Mouse (Mus musculus) heart, postnatal 0 days (tissue): ENCODE measurements around the gene Ephx3. TPM values are rescaled to one million over a fixed set of nuclear protein-coding genes. Genes with fewer than 3 reads are reported as not detected.
A peak's percentile ranks its signal among the peaks of the same experiment; 100 is the strongest.

Experiments
- ATAC-seq: fragments of 200-750 bp; cut with Nextera tagmentation; 2 replicates; pipeline ENCODE4 v1.8.0; 2017; ENCODE audit warnings: low read depth, moderate number of reproducible peaks, moderate library complexity; ENCODE audit not compliant: insufficient read depth
- DNase-seq: peaks from one replicate; pipeline ENCODE4 v3.0.0-alpha.2; 2016; ENCODE audit warnings: low spot score
- H3K27ac ChIP-seq: fragments of 300-500 bp; sonication (generic); 2 replicates; pipeline ENCODE4 v1.5.1; 2014; ENCODE audit warnings: low read depth, mild to moderate bottlenecking
- H3K27me3 ChIP-seq: fragments of 300-500 bp; sonication (generic); 2 replicates; pipeline ENCODE4 v1.6.1; 2014; ENCODE audit warnings: low read length, mixed read lengths; ENCODE audit not compliant: control insufficient read depth, insufficient read depth
- H3K36me3 ChIP-seq: fragments of 300-500 bp; sonication (generic); replicated peaks from 2 replicates; pipeline ENCODE4 v1.6.1; 2014; ENCODE audit warnings: low read length, mixed read lengths; ENCODE audit not compliant: control insufficient read depth, insufficient read depth
- H3K4me1 ChIP-seq: fragments of 300-500 bp; sonication (generic); 2 replicates; pipeline ENCODE4 v1.6.1; 2014; ENCODE audit warnings: antibody characterized with exemption; ENCODE audit not compliant: control insufficient read depth, insufficient read depth
- H3K4me2 ChIP-seq: fragments of 300-500 bp; sonication (generic); 2 replicates; pipeline ENCODE4 v1.6.1; 2014; ENCODE audit warnings: low read depth, mild to moderate bottlenecking, low read length, moderate library complexity
- H3K4me3 ChIP-seq: fragments of 300-500 bp; sonication (generic); 2 replicates; pipeline ENCODE4 v1.5.1; 2014; ENCODE audit warnings: low read depth, low read length
- H3K9ac ChIP-seq: fragments of 300-500 bp; sonication (generic); replicated peaks from 2 replicates; pipeline ENCODE4 v1.6.1; 2014; ENCODE audit warnings: low read depth, low read length, mixed read lengths
- H3K9me3 ChIP-seq: fragments of 300-500 bp; sonication (generic); replicated peaks from 2 replicates; pipeline ENCODE4 v1.6.1; 2016; ENCODE audit warnings: low read length; ENCODE audit not compliant: control insufficient read depth
- CTCF ChIP-seq: IDR thresholded peaks from 2 replicates; pipeline ENCODE4 v1.5.1; 2016; ENCODE audit warnings: antibody characterized with exemption, control low read depth, low read depth
- EP300 ChIP-seq: IDR thresholded peaks from 2 replicates; pipeline ENCODE4 v1.6.1; 2016; ENCODE audit warnings: antibody characterized with exemption, low read depth
- WGBS: fragments of 180-500 bp; shearing (Covaris S2); extraction: QIAGEN DNeasy Blood & Tissue Kit; methylation state at CpG from one replicate; pipeline ENCODE4 v1.1.7; 2014; 5-methylcytosine and 5-hydroxymethylcytosine counted together
- polyA plus RNA-seq: library from polyadenylated mRNA; unstranded; fragments of >200 nt; fragmentation: Nextera tagmentation; extraction: Ambion mirVana; gene quantifications from 2 replicates; pipeline ENCODE4 v1.2.1, GENCODE M21; 2015
- total RNA-seq: library from RNA; depleted of rRNA; stranded (reverse); fragments of >200 nt; gene quantifications from 2 replicates; pipeline ENCODE4 v1.2.3, GENCODE M21; 2014; ENCODE audit warnings: low replicate concordance; rRNA removed

Ephx3 gene
- total RNA-seq (3.4 TPM in 1 of 2 replicates, not detected in the other), polyA plus RNA-seq (0.12 and 0.18 TPM in 2 replicates)

GRCm38 (mm10) chr17:32188863-32189636 is at the start of gene Ephx3:
Ephx3 (minus strand) TSS chr17:32189549.
- Histone ChIP-seq H3K4me3 (peak within 1 kb of the TSS; percentile 30), H3K27me3 (peaks cover 13% of the 10 kb centered on the region), H3K9ac (no peak within 1 kb of the TSS), H3K36me3 (no peaks in the 10 kb centered on the region), H3K4me1 (0 out of 2 replicates have a peak, but pooled peaks cover 5% of the 10 kb centered on the region), H3K9me3 (no peaks in the 10 kb centered on the region), H3K4me2 (peak within 1 kb of the TSS; percentile 58), H3K27ac (no peak within 1 kb of the TSS)
- DNase-seq = no peak
- 7% methylated on average over 42 of the region's 42 CpGs for WGBS
- TF ChIP-seq CTCF (no peak), EP300 (no peak)
- ATAC-seq = no peak

DNA sequence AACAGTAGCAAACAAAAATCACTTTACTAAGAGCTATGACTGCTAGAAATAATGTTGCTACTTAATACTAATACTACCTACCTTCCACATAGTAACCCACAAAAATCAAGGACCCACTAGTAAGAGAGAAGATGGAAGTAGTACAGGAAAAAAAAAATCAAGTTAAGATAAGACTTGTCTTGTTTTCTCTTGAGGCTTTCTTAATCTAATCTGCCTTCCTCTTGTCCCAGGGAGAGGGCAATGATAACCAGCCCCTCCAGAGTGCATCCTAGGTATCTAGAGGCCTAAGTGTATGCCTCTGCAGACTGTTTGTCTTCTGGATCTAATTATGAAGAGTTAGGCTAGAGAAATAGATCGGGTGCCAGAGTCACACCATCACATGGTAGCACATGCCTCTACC is 49.2 kb upstream of the Ephx3 start:
- H3K27ac ChIP-seq = no peak overlapping the region

DNA sequence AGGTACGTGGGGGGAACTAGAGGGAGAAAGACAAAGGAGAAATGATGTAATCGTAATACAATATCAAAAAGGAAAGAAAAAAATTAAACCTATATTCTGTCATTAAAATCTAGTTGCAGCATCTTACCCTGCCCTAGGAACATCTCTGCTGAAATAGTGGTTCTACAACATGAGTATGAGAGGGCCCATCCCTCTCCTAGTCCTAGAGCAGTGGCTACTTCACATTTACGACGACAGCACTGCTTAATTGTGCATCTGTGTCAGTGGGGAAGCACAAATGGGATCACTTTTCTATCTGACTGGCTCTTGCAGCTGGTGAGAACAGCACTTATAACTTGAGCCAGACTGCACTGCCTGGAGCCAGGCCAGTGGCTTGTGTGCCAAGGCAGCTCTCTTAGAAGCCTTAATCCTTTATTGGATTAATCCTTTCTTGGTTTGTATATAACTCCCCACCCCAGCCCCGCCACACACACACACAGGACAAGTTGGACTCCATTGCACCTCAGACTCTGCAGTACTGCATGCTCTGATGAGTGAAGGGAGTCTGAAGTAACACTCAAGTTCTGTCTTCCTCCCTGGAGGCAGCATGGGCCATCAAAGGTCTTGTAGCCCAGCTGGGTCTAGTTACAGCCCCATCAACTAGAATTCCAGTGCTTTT is 46.3 kb upstream of the Ephx3 start:
- WGBS = 48% methylated on average over 5 of the region's 5 CpGs
- Histone ChIP-seq H3K27me3 (no peaks in the 10 kb centered on the region), H3K9me3 (no peaks in the 10 kb centered on the region), H3K4me2 (no peak overlapping the region), H3K4me1 (peaks cover 28% of the 10 kb centered on the region), H3K4me3 (no peak overlapping the region), H3K27ac (0 out of 2 replicates have a peak overlapping the region, but pooled peaks have one; percentile 39), H3K36me3 (0 out of 2 replicates have a peak, but pooled peaks cover 6% of the 10 kb centered on the region), H3K9ac (no peak overlapping the region)
- ATAC-seq (peak; percentile 77), DNase-seq (peak; percentile 70)
- TF ChIP-seq CTCF (no peak), EP300 (no peak)

More for the DNA sequence above, 49.2 kb upstream of the Ephx3 start:
- Histone ChIP-seq H3K4me3 (no peak overlapping the region), H3K4me2 (no peak overlapping the region), H3K27me3 (no peaks in the 10 kb centered on the region), H3K9ac (no peak overlapping the region), H3K4me1 (peaks cover 41% of the 10 kb centered on the region), H3K9me3 (no peaks in the 10 kb centered on the region), H3K36me3 (peaks cover 10% of the 10 kb centered on the region; the same call in 1 of the 2 replicates)
- TF ChIP-seq EP300 (no peak), CTCF (no peak)
- 33% methylated on average over 1 of the region's 1 CpGs for WGBS
- ATAC-seq (no peak), DNase-seq (no peak)

- no peaks in the 10 kb centered on the region for H3K27me3 ChIP-seq
- TF ChIP-seq CTCF (no peak), EP300 (no peak)
- ATAC-seq = no peak
Measured at GRCm38 (mm10) chr17:32233174-32233573, 43.8 kb upstream of the Ephx3 start.

DNA sequence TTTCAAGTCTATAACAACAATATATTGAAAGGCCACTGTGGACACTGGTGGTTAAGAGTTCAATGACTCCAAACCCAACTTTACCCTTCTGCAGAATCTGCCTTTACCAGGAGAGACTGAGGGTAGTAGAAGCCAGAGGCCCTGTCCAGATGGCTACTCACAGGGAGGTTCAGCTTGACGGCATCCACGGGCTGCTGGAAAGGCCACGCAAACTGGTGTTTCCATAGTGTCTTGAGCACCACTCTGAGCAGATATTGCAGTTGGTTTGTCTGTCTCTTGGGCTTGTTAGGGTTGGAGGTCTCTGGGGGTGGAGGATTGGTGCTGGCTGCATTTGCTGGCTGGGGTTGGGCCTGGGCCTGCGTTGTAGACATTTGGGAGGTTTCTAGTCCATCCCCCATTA is 39.9 kb upstream of the Ephx3 start:
- H3K36me3 ChIP-seq = peaks cover 56% of the 10 kb centered on the region

More at GRCm38 (mm10) chr17:32233174-32233573, 43.8 kb upstream of the Ephx3 start:
- Histone ChIP-seq H3K36me3 (peaks cover 24% of the 10 kb centered on the region), H3K9ac (no peak overlapping the region), H3K4me2 (no peak overlapping the region), H3K27ac (no peak overlapping the region), H3K4me1 (peaks cover 25% of the 10 kb centered on the region), H3K9me3 (no peaks in the 10 kb centered on the region), H3K4me3 (no peak overlapping the region)
- no peak for DNase-seq

More for the DNA sequence above, 39.9 kb upstream of the Ephx3 start:
- 97% methylated on average over 4 of the region's 4 CpGs for WGBS
- Histone ChIP-seq H3K27me3 (no peaks in the 10 kb centered on the region), H3K9me3 (no peaks in the 10 kb centered on the region), H3K4me3 (no peak overlapping the region), H3K4me1 (peaks cover 6% of the 10 kb centered on the region; the same call in 1 of the 2 replicates), H3K9ac (no peak overlapping the region), H3K27ac (no peak overlapping the region), H3K4me2 (no peak overlapping the region)
- ATAC-seq (no peak), DNase-seq (no peak)
- TF ChIP-seq CTCF (no peak), EP300 (no peak)
